Mouse (Mus musculus) layer of hippocampus, postnatal 10 days (tissue): ENCODE measurements around the gene Tm9sf4. TPM values are rescaled to one million over a fixed set of nuclear protein-coding genes. Genes with fewer than 3 reads are reported as not detected.

Source experiments
- DNase-seq, 2 experiments: peaks; one replicate each; pipeline ENCODE4 v3.0.0; 2021; ENCODE audit warnings: low spot score in 2 of 2
- total RNA-seq, 2 experiments: library from RNA; stranded (reverse); gene quantifications; 2 replicates each; pipeline ENCODE4 v1.2.3; 2021

Tm9sf4 gene
- total RNA-seq, 2 experiments from 2014 or later = 87.7 to 110 TPM

- no peak for DNase-seq
These were observed 53.7 kb downstream of the Tm9sf4 start for GRCm38 (mm10) chr2:153214771-153215259.

- DNase-seq = no peak
These were observed 54.3 kb downstream of the Tm9sf4 start for GRCm38 (mm10) chr2:153215421-153215820.

DNA sequence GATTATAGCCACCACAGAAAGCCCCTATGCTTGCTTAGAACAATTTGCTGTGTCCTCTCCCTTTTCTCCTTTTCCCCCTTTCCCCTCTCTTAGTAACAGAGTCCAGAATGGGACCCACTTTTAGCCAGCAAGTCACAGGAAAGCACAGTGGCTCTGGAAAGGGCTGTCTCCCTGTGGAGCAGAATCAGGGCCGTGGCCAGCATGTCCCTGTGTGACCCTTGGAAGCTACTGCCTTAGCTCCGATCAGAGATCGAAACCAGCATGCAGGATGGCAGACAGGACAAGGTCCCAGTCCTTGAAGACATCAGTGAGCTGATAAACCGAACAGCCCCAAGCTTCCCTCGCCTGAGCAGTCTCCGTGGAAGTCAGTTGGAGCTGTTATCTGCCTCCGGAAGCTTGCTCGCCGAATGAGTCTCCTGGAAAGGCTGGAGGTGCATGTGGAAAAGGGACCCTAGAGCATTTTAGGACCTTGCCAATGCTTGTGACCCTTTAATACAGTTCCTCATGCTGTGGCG, 56.8 kb downstream of the Tm9sf4 start:
- DNase-seq = no peak

DNA sequence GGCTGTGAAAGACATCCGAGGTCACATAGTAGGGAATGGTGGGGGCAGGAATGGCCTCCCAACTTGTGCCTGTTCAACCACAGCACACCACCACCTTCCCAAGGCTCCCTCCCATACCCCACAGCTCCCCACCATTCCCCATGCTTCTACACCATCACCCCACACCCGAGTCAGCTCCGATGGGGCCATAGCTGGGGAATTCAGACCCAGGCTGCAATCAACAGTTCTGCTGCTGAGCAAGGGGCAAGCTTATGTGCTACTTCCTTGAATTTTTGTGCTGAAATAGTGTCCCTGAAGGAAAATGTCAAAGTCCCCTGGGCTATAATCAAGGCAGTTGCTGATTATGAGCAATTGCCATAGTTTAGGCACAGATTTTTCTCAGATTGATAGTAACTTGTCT, 57.4 kb downstream of the Tm9sf4 start:
- DNase-seq = no peak

GRCm38 (mm10) chr2:153221620-153222019, 60.5 kb downstream of the Tm9sf4 start:
- no peak for DNase-seq

DNA sequence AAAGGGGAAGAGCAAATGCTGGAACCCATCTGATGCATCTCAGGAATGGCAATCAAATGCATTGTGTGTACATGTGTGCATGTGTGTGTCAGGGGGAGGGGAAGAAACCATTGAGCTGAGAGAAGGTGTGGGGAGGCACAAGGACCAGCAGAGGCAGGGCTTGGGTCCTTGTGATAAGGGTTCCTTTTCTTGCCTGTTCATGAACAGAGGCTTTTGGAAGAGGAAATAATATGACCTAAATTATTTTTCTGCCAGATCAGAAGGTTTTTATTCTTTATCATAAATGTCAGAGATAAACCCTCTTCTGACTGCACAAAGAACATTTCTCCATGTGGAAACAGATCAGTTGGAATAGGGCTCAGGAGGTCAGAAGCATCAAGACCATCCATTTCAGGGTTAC, 61.0 kb downstream of the Tm9sf4 start:
- no peak for DNase-seq

DNA sequence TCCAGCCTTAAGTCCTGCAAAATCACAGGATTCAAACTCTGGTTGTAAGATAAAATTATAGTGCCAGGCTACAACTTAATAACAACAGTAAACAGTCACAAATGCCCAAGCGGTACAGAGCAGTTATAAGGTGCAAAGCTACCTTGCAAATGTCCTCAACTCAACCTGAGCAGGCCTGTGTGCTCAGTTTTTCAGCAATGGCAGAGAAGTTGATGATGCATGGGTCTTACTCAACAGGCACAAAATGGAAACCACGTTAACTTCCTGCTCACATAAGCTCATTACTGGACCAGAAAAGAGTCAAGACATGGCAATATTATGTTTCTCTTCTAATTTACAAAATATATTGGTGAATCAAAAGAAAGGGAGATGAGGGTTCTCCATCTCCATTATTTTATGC, 61.5 kb downstream of the Tm9sf4 start:
- DNase-seq = no peak

- DNase-seq = peak; percentile 58 to 72
These were observed 64.0 kb downstream of the Tm9sf4 start, which contains the start of gene Tspyl3 for GRCm38 (mm10) chr2:153224946-153225594. Gene Tspyl3, minus strand, starts transcription at chr2:153225441.

DNA sequence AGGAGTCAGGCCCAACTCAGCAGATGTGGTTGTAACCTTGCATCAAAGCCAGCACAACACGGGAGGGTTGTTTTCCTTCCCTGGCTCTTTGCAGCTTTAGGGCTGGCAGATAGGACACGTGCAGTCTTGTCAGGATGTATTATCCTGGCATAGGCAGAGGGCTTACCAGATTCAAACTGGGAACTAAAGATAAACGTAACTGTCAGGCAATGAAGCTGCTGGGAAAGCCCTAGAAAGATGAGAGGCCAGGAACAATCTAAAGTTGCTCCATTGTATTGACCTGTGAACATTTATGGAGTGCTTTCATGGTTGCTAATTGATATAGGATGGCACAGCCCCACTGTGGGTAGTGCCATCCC, 64.5 kb downstream of the Tm9sf4 start:
- no peak for DNase-seq

- no peak for DNase-seq
These were observed 66.9 kb downstream of the Tm9sf4 start for GRCm38 (mm10) chr2:153227959-153228358.

GRCm38 (mm10) chr2:153228523-153228922, 67.4 kb downstream of the Tm9sf4 start:
- no peak for DNase-seq

GRCm38 (mm10) chr2:153237193-153237592, 76.1 kb downstream of the Tm9sf4 start:
- no peak for DNase-seq

- no peak for DNase-seq
These were observed 76.8 kb downstream of the Tm9sf4 start for GRCm38 (mm10) chr2:153237891-153238290.

DNA sequence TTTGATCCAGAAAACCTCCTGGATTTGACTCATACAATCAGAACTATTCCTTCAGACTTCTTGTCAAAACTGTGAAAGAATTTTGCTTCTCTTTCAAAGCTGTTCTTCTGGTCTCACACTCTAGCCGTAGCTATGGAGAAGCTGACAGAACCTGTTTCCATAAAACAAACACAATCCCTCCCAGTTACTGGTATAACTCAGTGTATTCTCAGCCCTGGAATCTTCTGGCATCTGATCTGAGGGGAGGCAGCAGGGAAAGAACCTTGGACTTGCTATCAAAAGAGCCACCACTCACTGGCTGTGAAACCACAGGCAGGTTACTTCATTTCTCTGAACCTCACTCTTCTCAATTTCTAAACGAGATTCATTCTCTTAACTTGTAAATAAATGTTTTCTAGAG, 77.3 kb downstream of the Tm9sf4 start:
- DNase-seq = no peak

DNA sequence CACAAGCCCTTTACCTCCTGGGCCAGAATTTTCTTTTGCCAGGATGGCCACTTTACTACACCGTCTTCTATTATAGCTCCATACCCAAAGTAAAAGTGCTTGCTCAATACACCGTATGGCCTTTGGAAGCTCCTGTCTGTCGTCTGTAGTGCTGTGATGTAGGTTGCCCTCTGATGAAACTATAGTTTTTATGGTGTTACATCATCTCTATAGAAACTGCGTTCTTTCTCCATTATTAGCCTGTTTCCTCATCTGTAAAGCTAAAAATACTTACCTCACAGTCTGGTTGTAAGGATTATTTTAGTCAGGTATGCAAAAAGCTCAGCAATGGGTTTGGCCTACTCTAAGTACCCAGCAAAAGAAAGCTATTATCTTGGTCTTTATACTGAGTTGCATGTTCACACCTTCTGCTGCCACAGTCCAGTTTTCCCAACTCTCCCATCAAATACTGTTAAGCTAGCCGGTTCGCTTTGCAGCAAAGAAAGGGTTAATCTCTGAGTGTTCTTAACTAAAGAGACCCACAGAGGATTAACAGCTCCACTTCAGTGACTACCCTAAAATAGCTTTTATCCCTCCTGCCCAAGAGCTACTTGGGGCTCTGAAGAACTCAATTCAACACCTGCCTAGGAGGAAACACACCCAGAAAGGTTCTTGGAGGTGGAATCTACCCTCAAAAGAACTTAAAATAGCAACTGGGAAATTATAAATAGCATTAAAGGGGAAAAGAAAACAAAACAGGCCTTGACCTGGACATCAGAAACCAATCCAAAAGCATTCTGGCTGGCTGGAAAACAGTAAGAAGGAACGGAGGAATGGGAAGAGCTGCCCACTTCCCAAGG, 78.1 kb downstream of the Tm9sf4 start:
- DNase-seq = no peak

DNA sequence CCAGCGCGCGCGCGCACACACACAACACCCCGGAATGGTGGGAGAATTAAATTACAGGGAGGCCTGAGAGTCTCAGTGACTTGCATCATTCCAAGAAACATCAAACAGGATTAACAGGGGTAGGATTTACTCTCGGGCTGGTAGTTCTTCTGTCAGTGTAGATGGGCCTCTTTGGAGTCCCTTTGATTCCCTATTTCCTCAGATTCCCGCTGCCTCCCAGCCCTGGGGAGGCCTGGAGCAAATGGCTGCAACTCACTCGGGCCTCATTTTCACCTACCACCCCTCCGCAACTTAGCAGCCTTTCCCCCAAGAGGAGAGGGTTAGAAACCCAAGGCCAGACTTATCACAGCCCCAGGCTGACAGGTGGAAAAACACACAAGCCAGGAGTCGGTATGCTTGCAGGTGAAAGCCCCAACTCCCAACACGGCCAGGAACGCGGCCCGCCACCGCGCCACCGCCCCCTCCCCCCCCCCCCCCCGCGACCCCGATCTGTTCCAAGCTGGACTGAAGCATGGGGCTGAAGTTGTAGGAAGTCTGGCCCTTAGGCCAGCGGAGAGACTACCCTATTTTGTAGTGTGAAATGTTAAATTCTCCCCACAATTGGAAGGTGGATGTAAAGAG, 78.9 kb downstream of the Tm9sf4 start:
- no peak for DNase-seq

DNA sequence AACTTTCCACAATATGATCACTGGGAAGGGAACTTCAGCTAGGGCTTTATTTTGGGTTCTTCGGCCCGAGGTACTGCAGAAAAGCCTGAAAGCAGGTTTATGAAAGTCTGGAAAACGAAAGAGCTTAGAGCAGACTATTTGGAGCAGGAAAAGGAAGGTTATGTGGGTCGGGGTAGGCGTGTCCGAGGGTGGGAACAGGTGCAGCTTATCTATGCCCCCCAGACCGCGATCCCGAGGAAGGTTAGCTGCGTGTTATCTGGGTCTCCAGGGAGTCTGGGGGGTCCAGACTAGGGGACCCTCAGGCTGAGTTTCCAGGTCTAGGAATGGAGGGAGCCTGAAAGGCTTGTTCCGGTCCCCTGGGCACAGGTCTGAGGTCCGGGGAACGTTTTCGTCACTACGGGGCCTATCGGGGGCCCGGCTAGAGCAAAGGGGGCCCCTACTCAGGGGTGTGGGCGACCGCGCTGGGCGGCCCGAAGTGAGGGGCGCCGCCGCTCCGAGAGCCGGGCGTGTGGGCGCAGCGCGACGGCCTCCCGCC, 79.7 kb downstream of the Tm9sf4 start:
- DNase-seq = peak in 1 of 2 experiments; percentile 34

DNA sequence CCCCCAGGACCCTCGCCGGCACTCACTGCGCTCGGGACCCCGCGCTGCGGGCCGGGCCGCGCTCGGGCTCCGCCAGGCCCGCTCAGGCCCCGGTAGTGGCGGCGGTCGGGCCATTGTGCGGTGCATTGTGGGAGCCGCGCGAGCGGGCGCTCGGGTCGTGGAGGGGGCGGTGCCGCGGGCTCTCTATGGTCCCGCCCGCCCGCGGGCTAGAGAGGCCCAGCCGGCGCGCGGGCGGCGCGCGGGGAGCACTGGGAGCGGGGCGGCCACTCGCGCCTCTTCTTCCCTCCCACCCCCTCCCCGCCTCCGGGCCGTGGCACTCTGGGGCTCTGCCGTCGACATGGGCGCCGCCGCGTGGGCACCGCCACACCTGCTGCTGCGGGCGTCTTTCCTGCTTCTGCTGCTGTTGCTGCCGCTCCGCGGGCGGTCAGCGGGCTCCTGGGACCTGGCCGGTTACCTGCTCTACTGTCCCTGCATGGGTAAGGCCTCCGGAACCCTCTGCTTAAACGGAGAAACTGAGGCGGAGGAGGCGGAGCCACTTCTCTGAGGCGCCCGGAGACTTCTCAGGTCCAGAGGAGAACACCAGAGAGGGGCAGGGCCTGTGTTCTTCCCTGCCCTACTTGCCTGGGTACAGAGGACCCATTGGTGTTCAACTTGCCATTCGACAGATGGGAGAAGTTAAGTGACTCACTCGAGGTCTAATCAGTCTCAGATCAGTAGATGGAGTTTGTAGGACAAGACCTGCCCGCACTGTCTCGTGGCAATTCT, 80.3 kb downstream of the Tm9sf4 start, which contains the start of the genes Plagl2 and Pofut1:
TSS of gene Plagl2 (minus strand) at position 177 of the 765 bp plus-strand sequence.
TSS of gene Pofut1 (plus strand) at position 284 of the 765 bp plus-strand sequence.
- DNase-seq = peak; percentile 82 to 89

- DNase-seq = no peak
These were observed 81.1 kb downstream of the Tm9sf4 start for GRCm38 (mm10) chr2:153242156-153242555.

DNA sequence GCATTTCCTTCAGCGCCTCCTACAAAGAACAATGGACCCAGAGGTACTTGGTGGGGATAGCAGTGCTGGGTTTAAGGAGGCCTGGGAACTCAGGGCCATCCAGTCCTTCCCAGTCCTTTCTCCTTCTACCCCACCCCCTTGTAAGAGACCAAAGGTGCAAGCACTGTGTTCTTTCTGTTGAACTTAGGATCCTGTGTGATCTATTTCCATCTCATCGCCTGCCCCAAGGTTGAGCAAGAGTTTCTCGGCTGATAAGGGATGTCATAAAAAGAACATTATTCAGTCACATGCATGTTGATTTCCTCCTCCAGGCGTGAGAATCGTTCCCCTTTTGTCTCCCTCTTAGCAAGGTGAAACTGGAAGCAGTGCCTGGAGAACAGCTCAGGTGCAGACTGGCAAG, 88.6 kb downstream of the Tm9sf4 start:
- no peak for DNase-seq

DNA sequence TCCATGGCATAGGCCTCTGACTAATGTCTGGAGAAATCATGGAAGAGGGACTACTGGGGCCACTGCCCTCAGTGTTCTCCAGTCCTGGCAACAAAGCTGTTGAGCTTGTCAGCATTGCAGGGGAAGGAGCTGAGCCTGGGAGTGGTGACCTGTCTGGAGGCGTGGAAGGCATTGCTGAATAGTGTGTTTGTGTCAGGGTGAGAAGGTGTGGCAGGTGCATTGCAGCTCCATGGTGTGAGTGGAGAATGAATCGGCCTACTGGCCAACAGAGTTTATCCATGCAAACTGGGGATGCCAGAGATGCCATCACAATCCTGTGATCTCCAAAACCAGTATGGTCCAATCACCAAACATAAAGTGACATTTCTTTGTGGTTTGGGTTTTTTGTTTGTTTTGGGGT, 95.5 kb downstream of the Tm9sf4 start:
- DNase-seq = no peak
